Mouse (Mus musculus) ES-E14 (cell line): ENCODE measurements around the gene Bax.

Source experiments
- HCFC1 ChIP-seq: IDR thresholded peaks from 2 replicates; pipeline ENCODE4 v1.6.1; 2012; ENCODE audit warnings: low read length, inconsistent platforms, borderline replicate concordance; ENCODE audit not compliant: insufficient read depth
- MAFK ChIP-seq: IDR thresholded peaks from 2 replicates; pipeline ENCODE4 v1.6.1; 2014; ENCODE audit warnings: mild to moderate bottlenecking, low read depth, low read length, inconsistent platforms; ENCODE audit not compliant: insufficient read depth
- ZC3H11A ChIP-seq: IDR thresholded peaks from 2 replicates; pipeline ENCODE4 v1.6.1; 2012; ENCODE audit warnings: low read depth, mild to moderate bottlenecking, inconsistent platforms, low read length, borderline replicate concordance

DNA sequence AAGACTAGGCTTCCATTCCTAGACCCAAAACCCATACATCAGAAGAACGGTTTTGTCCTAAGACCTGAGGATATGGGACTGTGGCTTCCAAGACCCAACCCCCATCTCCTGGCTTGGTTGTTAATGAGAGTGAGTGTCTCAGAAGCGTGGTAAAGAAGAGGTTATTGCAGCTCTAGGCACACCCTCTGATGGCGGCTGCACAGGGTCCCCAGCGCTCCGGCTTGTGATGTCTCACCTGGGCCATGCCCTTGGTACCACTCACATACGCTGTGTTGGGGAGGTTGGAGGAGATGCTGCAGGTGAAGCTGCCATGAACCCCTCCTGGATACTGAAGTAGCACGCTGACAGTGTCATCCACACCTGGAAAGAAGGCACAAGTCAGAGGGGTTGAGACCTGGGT is 12.1 kb upstream of the Bax start:
- TF ChIP-seq MAFK (no peak), HCFC1 (no peak), ZC3H11A (no peak)
